Mouse (Mus musculus) left cerebral cortex, adult 2 months (tissue): ENCODE results near the gene Ccser1. TPM values are rescaled to one million over a fixed set of nuclear protein-coding genes. Genes with fewer than 3 reads are reported as not detected.
"Not testable (repeated sequence)": the region's sequence is repeated elsewhere in the genome, so short reads cannot be mapped to it uniquely, and the experiment has no call there.

Source experiments
- DNase-seq, 2 experiments: peaks; one replicate each; pipeline ENCODE4 v3.0.0; 2021 to 2022; ENCODE audit warnings: low spot score in 2 of 2, mixed read lengths in 1 of 2; ENCODE audit errors: extremely low spot score in 1 of 2
- H3K27ac ChIP-seq: fragments of 200-600 bp; 2 replicates; pipeline ENCODE4 v1.8.1; 2022
- H3K4me3 ChIP-seq: fragments of 200-600 bp; 2 replicates; pipeline ENCODE4 v1.8.1; 2022
- CTCF ChIP-seq: fragments of 200-600 bp; IDR thresholded peaks from 2 replicates; pipeline ENCODE4 v1.8.1; 2022; ENCODE audit warnings: antibody characterized with exemption, mild to moderate bottlenecking, moderate library complexity
- intact Hi-C: fragments of 180-260 bp; cut with DNase I; formaldehyde crosslinking; loops from one replicate; pipeline ENCODE4 v1.15.1; 2025
- total RNA-seq, 2 experiments: library from RNA; stranded (reverse); gene quantifications; 2 replicates each; pipeline ENCODE4 v1.2.3; 2021

Gene Ccser1
- total RNA-seq, 2 experiments from 2014 or later = 34.2 to 36.0 TPM

DNA sequence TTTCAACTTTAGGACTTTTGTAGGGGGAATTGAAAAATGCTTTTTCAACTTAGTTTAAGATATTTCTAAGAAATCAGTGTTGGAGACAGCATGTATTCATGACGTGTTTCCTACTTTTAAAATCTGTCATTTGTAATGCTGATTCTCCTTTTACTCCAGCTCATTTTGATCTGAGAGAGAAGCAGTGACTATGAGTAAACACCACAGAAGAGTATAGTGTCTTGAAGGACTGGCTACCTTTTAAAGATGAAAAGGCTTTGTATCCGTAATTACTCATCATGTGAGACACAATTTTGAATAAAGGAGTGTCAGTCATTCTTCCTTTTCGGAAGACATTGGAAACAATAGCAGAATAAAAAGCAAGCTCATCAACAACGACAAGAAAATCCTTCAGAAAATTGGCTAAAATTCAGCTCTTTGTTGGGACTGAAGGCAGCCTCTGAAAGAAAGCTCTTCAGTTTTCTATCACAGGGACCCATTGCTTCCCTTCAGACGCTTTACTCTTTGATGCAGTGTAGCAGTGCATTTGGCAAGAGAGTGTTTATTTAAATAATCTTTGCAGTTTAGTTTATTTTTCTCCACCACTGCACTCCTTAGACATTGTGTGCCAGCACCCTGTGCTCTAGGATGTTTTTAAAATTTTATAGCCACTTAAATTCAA is 50.1 kb downstream of the Ccser1 start:
- intact Hi-C loops = no loop called here

GRCm38 (mm10) chr6:61233060-61233459 is 52.9 kb downstream of the Ccser1 start:
- no peak for DNase-seq
- no peak for TF ChIP-seq CTCF
- no peak overlapping the region for H3K4me3 ChIP-seq
- H3K27ac ChIP-seq = no peak overlapping the region
- intact Hi-C loops = no loop called here

More for the DNA sequence above, 50.1 kb downstream of the Ccser1 start:
- Histone ChIP-seq H3K4me3 (no peak overlapping the region), H3K27ac (no peak overlapping the region)
- no peak for DNase-seq
- no peak for TF ChIP-seq CTCF

- Histone ChIP-seq H3K27ac (no peak overlapping the region), H3K4me3 (no peak overlapping the region)
- DNase-seq = no peak
- no peak for TF ChIP-seq CTCF
- intact Hi-C loops = no loop called here
Measured at GRCm38 (mm10) chr6:61233548-61234187, 53.5 kb downstream of the Ccser1 start.

- no peak for DNase-seq
- no peak for TF ChIP-seq CTCF
- intact Hi-C loops = no loop called here
- Histone ChIP-seq H3K4me3 (no peak overlapping the region), H3K27ac (no peak overlapping the region)
Measured at GRCm38 (mm10) chr6:61240618-61241017, 60.5 kb downstream of the Ccser1 start.

- intact Hi-C loops = no loop called here
- H3K27ac ChIP-seq = no peak overlapping the region
- H3K4me3 ChIP-seq = no peak overlapping the region
- DNase-seq = no peak
- TF ChIP-seq CTCF = no peak
Measured at GRCm38 (mm10) chr6:61242556-61242955, 62.4 kb downstream of the Ccser1 start.

- Histone ChIP-seq H3K4me3 (no peak overlapping the region), H3K27ac (no peak overlapping the region)
- DNase-seq = no peak
- TF ChIP-seq CTCF = no peak
- intact Hi-C loops = no loop called here
Measured at GRCm38 (mm10) chr6:61246523-61246922, 66.4 kb downstream of the Ccser1 start.

DNA sequence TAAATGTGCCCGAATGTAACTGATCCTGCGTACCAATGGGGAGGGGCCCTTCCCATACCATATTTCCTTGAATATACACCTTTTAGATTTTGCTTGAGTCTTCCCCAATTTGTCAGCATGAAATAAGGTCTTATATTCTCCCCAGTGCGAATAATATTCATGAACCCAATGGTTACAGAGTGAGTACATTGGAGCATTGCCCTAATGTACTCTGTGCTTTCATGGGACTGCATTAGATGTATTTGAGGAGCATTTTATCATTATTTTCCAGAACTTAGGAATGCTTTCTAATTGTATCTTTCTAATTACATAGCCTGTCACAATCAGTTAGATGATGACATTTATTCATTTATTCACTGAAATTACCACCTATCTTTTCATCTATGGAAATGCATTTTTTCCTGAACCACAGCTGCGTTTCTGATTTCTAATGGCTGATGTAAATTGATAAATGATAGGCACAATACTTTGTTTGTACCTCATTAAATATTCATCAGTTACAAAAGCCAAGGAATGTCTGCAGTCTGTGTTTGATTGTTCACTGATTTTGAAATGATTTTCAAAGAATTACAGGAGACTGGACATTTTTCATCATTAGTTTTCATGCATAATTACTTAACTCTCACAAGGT is 67.8 kb downstream of the Ccser1 start:
- no peak for DNase-seq
- no peak overlapping the region for H3K4me3 ChIP-seq
- TF ChIP-seq CTCF = no peak
- intact Hi-C loops = no loop called here
- no peak overlapping the region for H3K27ac ChIP-seq

DNA sequence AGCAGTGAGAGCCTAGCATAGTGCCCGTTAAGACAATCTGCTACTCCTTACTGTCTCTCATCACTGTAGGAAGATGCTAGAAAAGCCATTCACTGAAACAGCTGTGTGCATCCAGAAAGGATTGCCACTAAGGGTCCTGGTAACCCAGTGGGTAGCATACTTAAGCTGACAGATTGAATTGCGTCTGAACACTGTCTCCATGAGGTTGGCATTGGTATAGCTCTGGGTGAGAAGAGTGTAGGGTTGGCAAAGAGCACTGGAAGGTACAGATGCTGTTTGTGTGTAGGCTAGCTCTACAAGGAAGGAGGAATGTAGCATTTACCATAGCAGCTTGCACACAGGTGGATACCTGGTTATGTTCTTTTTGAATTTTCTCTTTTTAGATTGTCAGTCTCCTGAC is 68.6 kb downstream of the Ccser1 start:
- DNase-seq = no peak
- intact Hi-C loops = no loop called here
- TF ChIP-seq CTCF = peak; percentile 14
- Histone ChIP-seq H3K27ac (no peak overlapping the region), H3K4me3 (no peak overlapping the region)

DNA sequence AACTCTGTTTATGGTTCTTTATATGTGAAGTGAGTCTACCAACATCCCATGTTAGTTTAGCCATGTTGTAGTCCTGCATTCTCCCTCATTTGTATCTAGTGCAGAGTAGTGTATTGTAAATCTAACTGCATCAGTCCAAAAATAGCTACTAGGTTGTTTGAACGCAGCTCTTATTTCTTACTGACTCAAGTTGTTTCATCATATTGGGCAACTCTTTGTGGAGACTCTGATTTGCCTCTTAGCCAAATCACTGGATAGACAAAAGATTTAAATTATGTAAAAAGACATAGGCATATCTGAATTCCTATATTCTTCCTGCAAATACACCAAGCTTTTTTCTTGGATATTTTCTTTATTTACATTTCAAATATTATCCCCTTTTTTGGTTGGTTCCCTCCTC is 71.1 kb downstream of the Ccser1 start:
- TF ChIP-seq CTCF = no peak
- intact Hi-C loops = no loop called here
- DNase-seq = no peak
- no peak overlapping the region for H3K27ac ChIP-seq
- no peak overlapping the region for H3K4me3 ChIP-seq

GRCm38 (mm10) chr6:61252912-61253311 is 72.8 kb downstream of the Ccser1 start:
- TF ChIP-seq CTCF = no peak
- intact Hi-C loops = no loop called here
- no peak for DNase-seq
- no peak overlapping the region for H3K4me3 ChIP-seq
- H3K27ac ChIP-seq = no peak overlapping the region

DNA sequence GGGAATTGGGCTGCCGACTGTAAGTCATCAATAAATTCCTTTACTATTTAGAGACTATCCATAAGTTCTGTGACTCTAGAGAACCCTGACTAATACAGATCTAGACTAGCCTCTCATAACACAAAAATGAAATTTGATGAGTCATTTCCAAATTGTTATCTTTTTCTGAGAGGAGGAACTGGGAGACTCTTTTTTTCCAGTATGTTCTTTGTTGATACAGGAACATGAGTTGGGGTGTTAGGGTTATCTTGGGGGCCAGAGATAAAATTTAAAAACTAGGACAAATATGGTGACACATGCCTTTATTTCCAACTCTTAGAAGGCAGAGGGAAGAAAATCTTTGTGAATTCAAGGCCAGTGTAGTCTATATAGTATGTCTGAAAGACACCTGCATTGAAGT is 75.8 kb downstream of the Ccser1 start:
- H3K27ac ChIP-seq, DNase-seq, H3K4me3 ChIP-seq, intact Hi-C loops: not testable (repeated sequence)

- intact Hi-C loops = no loop called here
- Histone ChIP-seq H3K4me3 (no peak overlapping the region), H3K27ac (no peak overlapping the region)
- TF ChIP-seq CTCF = no peak
- no peak for DNase-seq
Measured at GRCm38 (mm10) chr6:61258847-61259634, 78.9 kb downstream of the Ccser1 start.
